Mouse (Mus musculus): ENCODE measurements around the gene Zbtb44.
"Not testable (repeated sequence)": the region's sequence is repeated elsewhere in the genome, so short reads cannot be mapped to it uniquely, and the experiment has no call there.

DNA sequence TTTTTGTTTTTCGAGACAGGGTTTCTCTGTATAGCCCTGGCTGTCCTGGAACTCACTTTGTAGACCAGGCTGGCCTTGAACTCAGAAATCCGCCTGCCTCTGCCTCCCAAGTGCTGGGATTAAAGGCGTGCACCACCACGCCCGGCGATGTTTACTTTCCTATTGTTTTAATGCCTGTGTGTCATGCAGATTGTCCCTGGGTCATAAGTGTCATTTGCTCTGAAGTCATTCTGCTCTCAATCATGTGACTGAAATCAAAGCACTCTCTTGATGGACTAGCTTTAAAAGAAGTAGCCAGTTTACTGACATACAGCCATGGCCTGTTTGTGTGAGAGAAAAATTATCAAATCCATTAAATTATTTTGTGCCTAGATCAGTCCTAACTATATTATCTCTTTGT lies 21.1 kb downstream of the Zbtb44 start:
- not testable (repeated sequence) for TF ChIP-seq CTCF (IDR thresholded peaks at IDR 0.05; ENCODE audit: low read depth); EP300 (optimal IDR thresholded peaks at IDR 0.05)
